Mouse (Mus musculus): Measurements from ENCODE around the gene Ppid. TPM values are rescaled to one million over a fixed set of nuclear protein-coding genes. Genes with fewer than 3 reads are reported as not detected.

The Ppid gene
- total and polyA plus RNA-seq, 3 experiments: 32.6 to 235 (median 156) TPM

DNA sequence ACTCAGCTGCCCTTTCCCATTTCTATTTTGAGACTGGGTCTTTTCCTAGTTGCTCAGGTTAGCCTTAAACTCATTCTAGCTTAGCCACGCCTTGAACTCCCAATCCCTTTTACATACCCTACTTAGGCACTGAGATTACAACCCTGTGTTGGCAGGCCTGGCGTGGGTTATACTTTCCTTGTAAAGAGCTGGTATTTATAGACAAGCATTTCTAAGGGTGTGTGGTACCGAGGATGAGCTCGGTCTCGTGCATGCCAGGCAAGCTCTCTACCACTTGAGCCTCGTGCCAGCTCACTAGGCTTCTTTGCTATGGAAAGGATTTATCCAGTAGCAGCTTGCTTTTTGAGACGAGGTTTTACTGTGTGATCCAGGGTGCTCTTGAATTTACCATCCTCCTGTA lies 4.3 kb downstream of the Ppid start:
- Histone ChIP-seq H3K4me1 (ENCODE audit: insufficient read depth, low read depth, low read length) (peaks cover 51% of the 10 kb centered on the region), H3K27me3 (ENCODE audit: insufficient read depth, low read length) (no peaks in the 10 kb centered on the region), H3K9me3 (replicated peaks) (no peaks in the 10 kb centered on the region), H3K36me3 (replicated peaks) (peaks cover 71% of the 10 kb centered on the region), H3K4me3 (ENCODE audit: low read depth, low read length) (no peak overlapping the region)
- ATAC-seq (ENCODE audit: extremely low read depth, insufficient number of reproducible peaks, low FRiP score, poor library complexity, severe bottlenecking): no peak
- TF ChIP-seq GATA1 (IDR thresholded peaks at IDR 0.05; ENCODE audit: borderline replicate concordance, low read length) (no peak), TAL1 (conservative IDR thresholded peaks at IDR 0.05; ENCODE audit: low read depth, low read length) (no peak), CTCF (IDR thresholded peaks at IDR 0.05; ENCODE audit: low read depth, low read length) (no peak), GATA2 (IDR thresholded peaks at IDR 0.05; ENCODE audit: borderline replicate concordance, low read depth, low read length) (no peak), POLR2AphosphoS5 (IDR thresholded peaks at IDR 0.05; ENCODE audit: insufficient replicate concordance, low read depth, low read length) (no peak)
- DNase-seq (ENCODE audit: low spot score): no peak

- ATAC-seq (ENCODE audit: extremely low read depth, insufficient number of reproducible peaks, low FRiP score, poor library complexity, severe bottlenecking): no peak
- Histone ChIP-seq H3K4me3 (ENCODE audit: low read depth, low read length) (no peak overlapping the region), H3K4me1 (ENCODE audit: insufficient read depth, low read depth, low read length) (no peaks in the 10 kb centered on the region), H3K27me3 (ENCODE audit: insufficient read depth, low read length) (no peaks in the 10 kb centered on the region), H3K9me3 (replicated peaks) (no peaks in the 10 kb centered on the region), H3K36me3 (replicated peaks) (peaks cover 65% of the 10 kb centered on the region)
- TF ChIP-seq CTCF (IDR thresholded peaks at IDR 0.05; ENCODE audit: low read depth, low read length): no peak
- TF ChIP-seq POLR2AphosphoS5 (IDR thresholded peaks at IDR 0.05; ENCODE audit: insufficient replicate concordance, low read depth, low read length): no peak
- TF ChIP-seq TAL1 (conservative IDR thresholded peaks at IDR 0.05; ENCODE audit: low read depth, low read length): no peak
- no peak for DNase-seq (ENCODE audit: low spot score)
These were observed 18.7 kb downstream of the Ppid start for GRCm38 (mm10) chr3:79609886-79610285.

DNA sequence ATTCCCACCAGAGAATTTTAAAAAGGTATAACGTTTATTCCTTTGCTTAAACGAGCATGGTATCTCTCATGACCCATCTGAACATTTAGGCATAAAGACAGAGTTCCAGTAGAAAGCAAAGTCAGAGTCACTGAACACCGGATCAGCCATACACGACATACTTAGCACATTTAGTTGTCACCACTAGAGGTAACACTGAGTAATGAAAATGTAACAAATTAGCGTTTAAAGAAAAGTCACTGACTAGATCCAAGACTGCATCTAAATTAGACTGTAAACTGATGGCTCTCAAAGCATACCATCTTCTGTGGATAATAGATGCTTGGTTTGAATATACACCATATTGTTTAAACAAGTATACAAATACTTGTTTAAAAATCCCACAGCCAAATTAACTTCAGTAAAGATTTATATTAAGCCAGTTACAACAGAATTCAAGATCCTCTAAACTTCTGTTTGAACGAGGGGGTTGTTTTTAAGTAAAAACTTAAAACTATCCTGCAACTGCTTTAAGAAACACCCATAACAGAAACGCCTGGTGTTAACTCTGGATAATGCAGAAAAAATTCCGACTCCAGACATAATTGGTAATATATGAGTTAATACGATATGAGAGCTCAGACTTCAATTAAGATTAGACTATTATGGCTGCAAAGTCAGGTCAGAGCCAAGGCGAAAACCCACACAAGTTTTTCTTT lies 36.5 kb downstream of the Ppid start:
- peaks cover 19% of the 10 kb centered on the region for H3K36me3 ChIP-seq (replicated peaks)
- H3K4me1 ChIP-seq (ENCODE audit: insufficient read depth, low read depth, low read length): peaks cover 20% of the 10 kb centered on the region
- TF ChIP-seq CTCF (IDR thresholded peaks at IDR 0.05; ENCODE audit: low read depth, low read length) (peak; percentile 30; the same call in 1 of the 2 replicates), GATA2 (IDR thresholded peaks at IDR 0.05; ENCODE audit: borderline replicate concordance, low read depth, low read length) (no peak), POLR2AphosphoS5 (IDR thresholded peaks at IDR 0.05; ENCODE audit: insufficient replicate concordance, low read depth, low read length) (no peak)
- H3K9me3 ChIP-seq (replicated peaks): no peaks in the 10 kb centered on the region
- DNase-seq (ENCODE audit: low spot score) (peak; percentile 26), ATAC-seq (ENCODE audit: extremely low read depth, insufficient number of reproducible peaks, low FRiP score, poor library complexity, severe bottlenecking) (no peak)
- peak overlapping the region; percentile 78 for H3K4me3 ChIP-seq (ENCODE audit: low read depth, low read length)
- H3K27me3 ChIP-seq (ENCODE audit: insufficient read depth, low read length): no peaks in the 10 kb centered on the region

GRCm38 (mm10) chr3:79628182-79628560 lies 37.0 kb downstream of the Ppid start:
- Histone ChIP-seq H3K9me3 (replicated peaks) (no peaks in the 10 kb centered on the region), H3K36me3 (replicated peaks) (peaks cover 21% of the 10 kb centered on the region), H3K27me3 (ENCODE audit: insufficient read depth, low read length) (no peaks in the 10 kb centered on the region), H3K4me1 (ENCODE audit: insufficient read depth, low read depth, low read length) (peaks cover 20% of the 10 kb centered on the region), H3K4me3 (ENCODE audit: low read depth, low read length) (peak overlapping the region; percentile 78)
- TF ChIP-seq POLR2AphosphoS5 (IDR thresholded peaks at IDR 0.05; ENCODE audit: insufficient replicate concordance, low read depth, low read length): no peak
- no peak for TF ChIP-seq TAL1 (conservative IDR thresholded peaks at IDR 0.05; ENCODE audit: low read depth, low read length)
- no peak for TF ChIP-seq GATA1 (IDR thresholded peaks at IDR 0.05; ENCODE audit: borderline replicate concordance, low read length)
- no peak for TF ChIP-seq GATA2 (IDR thresholded peaks at IDR 0.05; ENCODE audit: borderline replicate concordance, low read depth, low read length)
- no peak for TF ChIP-seq CTCF (IDR thresholded peaks at IDR 0.05; ENCODE audit: low read depth, low read length)
- ATAC-seq (ENCODE audit: extremely low read depth, insufficient number of reproducible peaks, low FRiP score, poor library complexity, severe bottlenecking) (no peak), DNase-seq (ENCODE audit: low spot score) (peak; percentile 5)

GRCm38 (mm10) chr3:79628561-79629415 lies 37.6 kb downstream of the Ppid start, which contains the start of gene 4930579G24Rik:
TSS of gene 4930579G24Rik (plus strand) at chr3:79629079.
- ATAC-seq (ENCODE audit: extremely low read depth, insufficient number of reproducible peaks, low FRiP score, poor library complexity, severe bottlenecking): peak; percentile 96
- Histone ChIP-seq H3K4me3 (ENCODE audit: low read depth, low read length) (peak within 1 kb of the TSS; percentile 78), H3K27me3 (ENCODE audit: insufficient read depth, low read length) (no peaks in the 10 kb centered on the region), H3K4me1 (ENCODE audit: insufficient read depth, low read depth, low read length) (peaks cover 20% of the 10 kb centered on the region), H3K36me3 (replicated peaks) (peaks cover 24% of the 10 kb centered on the region), H3K9me3 (replicated peaks) (no peaks in the 10 kb centered on the region)
- DNase-seq (ENCODE audit: low spot score): peak; percentile 98
- TF ChIP-seq GATA1 (IDR thresholded peaks at IDR 0.05; ENCODE audit: borderline replicate concordance, low read length): no peak
- TF ChIP-seq TAL1 (conservative IDR thresholded peaks at IDR 0.05; ENCODE audit: low read depth, low read length): no peak
- TF ChIP-seq POLR2AphosphoS5 (IDR thresholded peaks at IDR 0.05; ENCODE audit: insufficient replicate concordance, low read depth, low read length): no peak
- TF ChIP-seq CTCF (IDR thresholded peaks at IDR 0.05; ENCODE audit: low read depth, low read length): no peak
- no peak for TF ChIP-seq GATA2 (IDR thresholded peaks at IDR 0.05; ENCODE audit: borderline replicate concordance, low read depth, low read length)

DNA sequence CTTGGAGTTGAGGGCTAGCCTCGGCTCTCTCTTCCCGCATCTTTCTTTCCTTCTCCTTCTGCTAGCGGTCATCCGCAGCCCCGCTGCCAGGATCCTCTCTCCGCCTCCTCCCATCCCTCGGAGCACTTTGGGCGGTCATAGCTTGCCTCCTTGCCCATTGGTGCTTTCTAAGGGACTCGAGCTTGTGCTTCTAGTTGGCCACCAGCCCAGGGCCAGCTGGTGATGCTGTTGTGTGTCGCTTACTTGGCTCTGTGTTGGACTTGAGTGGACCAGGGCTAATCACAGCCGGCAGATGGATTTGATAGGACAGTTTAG lies 38.2 kb downstream of the Ppid start, which contains the start of gene Etfdh:
TSS of gene Etfdh (minus strand) at position 85 of the 315 bp plus-strand sequence.
- H3K4me3 ChIP-seq (ENCODE audit: low read depth, low read length): peak within 1 kb of the TSS; percentile 78
- H3K27me3 ChIP-seq (ENCODE audit: insufficient read depth, low read length): no peaks in the 10 kb centered on the region
- TF ChIP-seq CTCF (IDR thresholded peaks at IDR 0.05; ENCODE audit: low read depth, low read length) (no peak), TAL1 (conservative IDR thresholded peaks at IDR 0.05; ENCODE audit: low read depth, low read length) (no peak), GATA2 (IDR thresholded peaks at IDR 0.05; ENCODE audit: borderline replicate concordance, low read depth, low read length) (no peak), GATA1 (IDR thresholded peaks at IDR 0.05; ENCODE audit: borderline replicate concordance, low read length) (no peak), POLR2AphosphoS5 (IDR thresholded peaks at IDR 0.05; ENCODE audit: insufficient replicate concordance, low read depth, low read length) (no peak)
- H3K36me3 ChIP-seq (replicated peaks): peaks cover 26% of the 10 kb centered on the region
- DNase-seq (ENCODE audit: low spot score): peak; percentile 26
- no peak for ATAC-seq (ENCODE audit: extremely low read depth, insufficient number of reproducible peaks, low FRiP score, poor library complexity, severe bottlenecking)
- peaks cover 20% of the 10 kb centered on the region for H3K4me1 ChIP-seq (ENCODE audit: insufficient read depth, low read depth, low read length)
- no peaks in the 10 kb centered on the region for H3K9me3 ChIP-seq (replicated peaks)
